Mouse (Mus musculus) 416B (cell line): Measurements from ENCODE around the gene Sh2d1b1.

Experiments
- DNase-seq: peaks from one replicate; pipeline ENCODE4 v3.0.0; 2011; ENCODE audit warnings: low read depth

The Sh2d1b1 gene

GRCm38 (mm10) chr1:170324312-170324711, 47.2 kb downstream of the Sh2d1b1 start:
- DNase-seq: no peak

- DNase-seq: no peak
These were observed 48.2 kb downstream of the Sh2d1b1 start for GRCm38 (mm10) chr1:170325277-170325676.

GRCm38 (mm10) chr1:170331926-170332325, 54.8 kb downstream of the Sh2d1b1 start:
- DNase-seq: no peak

- DNase-seq: no peak
These were observed 55.7 kb downstream of the Sh2d1b1 start for GRCm38 (mm10) chr1:170332775-170333174.
